Mouse (Mus musculus): ENCODE measurements around the gene Tpx2.

- no peak for TF ChIP-seq POLR2A (IDR thresholded peaks at IDR 0.05; ENCODE audit: insufficient read length, low read depth)
- TF ChIP-seq MYOG (IDR thresholded peaks at IDR 0.05; ENCODE audit: control insufficient read depth in 1 of 3, insufficient read depth in 1 of 3, insufficient read length in 2 of 3, low read depth in 2 of 3): no peak
- no peak for TF ChIP-seq TCF12 (IDR thresholded peaks at IDR 0.05; ENCODE audit: insufficient read depth, poor library complexity, severe bottlenecking)
- no peak for TF ChIP-seq E2F4 (IDR thresholded peaks at IDR 0.05; ENCODE audit: insufficient read depth)
- no peak for TF ChIP-seq MYOD1 (IDR thresholded peaks at IDR 0.05; ENCODE audit: control insufficient read depth in 1 of 3, insufficient read length in 2 of 3, low read depth in 2 of 3)
- no peak for TF ChIP-seq USF1 (IDR thresholded peaks at IDR 0.05; ENCODE audit: low read depth)
Measured at GRCm38 (mm10) chr2:152803081-152803480, 44.7 kb upstream of the Tpx2 start.

Data from myocyte (in vitro differentiated cells).